ENCODE assay signal across 19 mouse cellular contexts in the genomic region with DNA sequence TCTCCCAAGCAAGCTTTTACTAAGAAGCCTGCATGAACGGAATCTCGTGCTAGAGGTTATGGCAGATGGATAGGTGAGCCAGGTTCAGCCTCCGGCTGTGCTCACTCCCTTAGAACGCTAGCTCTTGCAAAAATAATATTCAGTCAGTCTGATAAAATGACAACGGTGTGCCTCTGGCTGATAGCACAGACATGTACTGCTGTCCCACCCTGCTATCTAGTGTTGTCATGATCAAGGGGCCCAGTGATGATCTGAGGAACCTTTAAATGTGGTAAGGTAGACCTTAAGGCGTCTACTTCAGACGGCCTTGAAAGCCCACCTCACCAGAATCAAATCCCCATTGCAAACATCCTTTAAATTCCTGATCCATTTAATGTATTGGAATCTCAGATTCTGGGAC. TPM values are rescaled to one million over a fixed set of nuclear protein-coding genes. Genes with fewer than 3 reads are reported as not detected.
DNase-seq lines count a peak whose midpoint lies in the region; ATAC-seq and TF ChIP-seq lines count a peak whose summit lies in the region.
"Had no signal": no experiment of that assay in that cellular context is flagged by ENCODE, and none has a peak within 500 bp of the region (broad histone marks: within the 10 kb centered on the region; RNA-seq: fewer than 3 reads in every experiment).

No protein-coding gene starts in this region.

- peak overlapping the region; percentile 88 for H3K4me3 ChIP-seq in gastrocnemius, adult 2 months
- H3K4me3 ChIP-seq in neural tube, embryonic 13.5 days, result no peak overlapping the region
- H3K4me3 ChIP-seq in forebrain, embryonic 16.5 days (replicated peaks; ENCODE audit: low read length), result no peak overlapping the region

- peaks cover 33% of the 10 kb centered on the region for H3K4me1 ChIP-seq in neural tube, embryonic 13.5 days (replicated peaks)
- peaks cover 31% of the 10 kb centered on the region for H3K4me1 ChIP-seq in forebrain, embryonic 16.5 days (replicated peaks; ENCODE audit: control insufficient read depth, insufficient read depth, low read length)

- intact Hi-C loops in gastrocnemius, adult 2 months (cut with DNase I), result no loop called here

- H3K27ac ChIP-seq in gastrocnemius, adult 2 months, result peak overlapping the region; percentile 35; the same call in 1 of the 2 replicates
- no peak overlapping the region for H3K27ac ChIP-seq in neural tube, embryonic 13.5 days (replicated peaks)
- no peak overlapping the region for H3K27ac ChIP-seq in forebrain, embryonic 16.5 days (ENCODE audit: low read length)

- no peak for TF ChIP-seq CTCF in gastrocnemius, adult 2 months (IDR thresholded peaks at IDR 0.05)

- ATAC-seq in neural tube, embryonic 13.5 days (ENCODE audit: low read depth), result no peak
- ATAC-seq in forebrain, embryonic 16.5 days, result no peak
- peak; percentile 39 for ATAC-seq in megakaryocyte-erythroid progenitor cell, adult 5-6 weeks (replicated peaks; ENCODE audit: low FRiP score, low TSS enrichment, poor library complexity, severe bottlenecking)
- no peak for ATAC-seq in inflammation-experienced regulatory T-cells, adult 6 months

- WGBS in neural tube, embryonic 13.5 days, result 83% methylated on average over 7 of the region's 7 CpGs
- WGBS in forebrain, embryonic 16.5 days, result 74% methylated on average over 7 of the region's 7 CpGs

- no peak for DNase-seq in gastrocnemius, adult 2 months
- no peak for DNase-seq in gastrocnemius, postnatal 10 days
- no peak for DNase-seq in neural tube, embryonic 10.5 days (ENCODE audit: extremely low spot score, low spot score)
- DNase-seq in right cerebral cortex, postnatal 14 days, result no peak
- DNase-seq: cerebellum, adult 9-10 months; lung, adult 2 months; thymus, postnatal 25 days had no signal

- H3K9ac ChIP-seq in neural tube, embryonic 13.5 days, result no peak overlapping the region
- no peak overlapping the region for H3K9ac ChIP-seq in forebrain, embryonic 16.5 days (replicated peaks; ENCODE audit: low read depth, low read length)

- H3K27me3 ChIP-seq in neural tube, embryonic 13.5 days, result peaks cover 28% of the 10 kb centered on the region
- no peaks in the 10 kb centered on the region for H3K27me3 ChIP-seq in forebrain, embryonic 16.5 days (replicated peaks; ENCODE audit: control insufficient read depth, insufficient read depth, low read length)

- H3K36me3 ChIP-seq in neural tube, embryonic 13.5 days, result no peaks in the 10 kb centered on the region
- no peaks in the 10 kb centered on the region for H3K36me3 ChIP-seq in forebrain, embryonic 16.5 days (ENCODE audit: control insufficient read depth, insufficient read depth)
- H3K36me3 ChIP-seq: G1E had no signal

- H3K9me3 ChIP-seq in neural tube, embryonic 13.5 days, result no peaks in the 10 kb centered on the region
- no peaks in the 10 kb centered on the region for H3K9me3 ChIP-seq in forebrain, embryonic 16.5 days (ENCODE audit: control insufficient read depth, low read length)
- H3K9me3 ChIP-seq: G1E had no signal

- peak overlapping the region; percentile 18 for H3K4me2 ChIP-seq in neural tube, embryonic 13.5 days
- 0 out of 2 replicates have a peak overlapping the region, but pooled peaks have one; percentile 14 for H3K4me2 ChIP-seq in forebrain, embryonic 16.5 days (ENCODE audit: low read length)

RNA-seq across cellular contexts. Expression of a gene that starts 5.2 kb away (rescaled TPM):
- 10 to 100 TPM; 46.9 to 78.3 TPM for total RNA-seq in gastrocnemius, adult 2 months (2021)
- 10 to 100 TPM; 23.7 to 27.0 TPM for total RNA-seq in gastrocnemius, postnatal 10 days (2021)
- polyA plus RNA-seq in neural tube, embryonic 13.5 days (2015; fragmentation: Nextera tagmentation; extraction: Ambion mirVana), result 67.4 and 72.9 TPM in 2 replicates
- 58.0 and 62.8 TPM in 2 replicates for polyA plus RNA-seq in forebrain, embryonic 16.5 days (2015; fragmentation: Nextera tagmentation; extraction: Ambion mirVana)
- total RNA-seq in megakaryocyte-erythroid progenitor cell, adult 5-6 weeks (2014; fragmentation: Nextera tagmentation), result 35.8 and 39.4 TPM in 2 replicates
- 18.5 and 30.4 TPM in 2 replicates for total RNA-seq in megakaryocyte-erythroid progenitor cell, adult 5-6 weeks (2017)
- polyA plus RNA-seq in inflammation-experienced regulatory T-cells, adult 6 months (2017; shearing (Covaris generic)), result 10 to 100 TPM; 31.1 to 35.0 (median 32.7) TPM
- total RNA-seq: G1E had no signal
- polyA plus RNA-seq: G1E had no signal

RNA-seq across cellular contexts. Expression of a gene that starts 49.0 kb away (rescaled TPM):
- not detected for total RNA-seq in gastrocnemius, adult 2 months (2021)
- total RNA-seq in gastrocnemius, postnatal 10 days (2021), result not detected
- polyA plus RNA-seq in neural tube, embryonic 13.5 days (2015; fragmentation: Nextera tagmentation; extraction: Ambion mirVana), result not detected in 2 replicates
- polyA plus RNA-seq in forebrain, embryonic 16.5 days (2015; fragmentation: Nextera tagmentation; extraction: Ambion mirVana), result not detected in 2 replicates
- not detected in 2 replicates for total RNA-seq in megakaryocyte-erythroid progenitor cell, adult 5-6 weeks (2014; fragmentation: Nextera tagmentation)
- total RNA-seq in megakaryocyte-erythroid progenitor cell, adult 5-6 weeks (2017), result not detected in 2 replicates
- under 1 TPM in 1 of 3 experiments, not detected in 2; 0.31 TPM for polyA plus RNA-seq in inflammation-experienced regulatory T-cells, adult 6 months (2017; shearing (Covaris generic))
- total RNA-seq: G1E; heart, adult 8-10 months; hematopoietic stem cell, adult 5-6 weeks; left cerebral cortex, postnatal 10 days had no signal
- polyA plus RNA-seq: C2C12; frontal cortex, adult 2 months; G1E; kidney, embryonic 14.5 days; lung, adult 2 months; neural tube, embryonic 14.5 days had no signal
